Mouse (Mus musculus): Measurements from ENCODE around the gene Fads3. TPM values are rescaled to one million over a fixed set of nuclear protein-coding genes. Genes with fewer than 3 reads are reported as not detected.

Fads3 gene
- total and polyA plus RNA-seq, 3 experiments, result 2.3 to 11.2 TPM; not detected in 1

GRCm38 (mm10) chr19:10045707-10046106 is 4.3 kb downstream of the Fads3 start:
- Histone ChIP-seq H3K4me1 (ENCODE audit: control insufficient read depth in 1 of 2, insufficient read depth in 2 of 2, low read length in 2 of 2) (peaks cover 17 to 28% of the 10 kb centered on the region in 2 experiments), H3K9me3 (replicated peaks; ENCODE audit: insufficient read depth, low read length) (no peaks in the 10 kb centered on the region), H3K36me3 (ENCODE audit: control insufficient read depth in 1 of 2, insufficient read depth in 2 of 2, low read length in 2 of 2) (peaks cover 0 to 18% of the 10 kb centered on the region in 2 experiments; a peak in 2 of 4 replicates), H3K79me2 (ENCODE audit: control insufficient read depth, insufficient read depth, low read length, poor library complexity) (no peaks in the 10 kb centered on the region), H3K27ac (ENCODE audit: control insufficient read depth, low read depth, low read length) (peak overlapping the region; percentile 48), H3K27me3 (ENCODE audit: control insufficient read depth in 1 of 2, insufficient read depth in 2 of 2, low read length in 2 of 2) (no peaks in the 10 kb centered on the region), H3K9ac (ENCODE audit: control insufficient read depth, low read depth, low read length, poor library complexity, severe bottlenecking) (peak overlapping the region; percentile 8; the same call in 1 of the 2 replicates), H3K4me3 (ENCODE audit: control insufficient read depth in 1 of 2, insufficient read depth in 1 of 2, low read depth in 2 of 2, low read length in 2 of 2) (peak overlapping the region in 1 of 2 experiments; percentile 32; a peak in 1 of 4 replicates)
- TF ChIP-seq ELF1 (IDR thresholded peaks at IDR 0.05; ENCODE audit: low read depth, low read length) (no peak), SIN3A (IDR thresholded peaks at IDR 0.05; ENCODE audit: low read length) (0 out of 2 replicates have a peak, but pooled peaks have one; percentile 40), ETS1 (IDR thresholded peaks at IDR 0.05; ENCODE audit: low read depth, low read length) (peak; percentile 57; the same call in 1 of the 2 replicates), NRF1 (IDR thresholded peaks at IDR 0.05; ENCODE audit: insufficient read depth, low read depth, low read length, poor library complexity, severe bottlenecking) (no peak), HCFC1 (IDR thresholded peaks at IDR 0.05; ENCODE audit: low read depth, low read length) (peak; percentile 44; the same call in 1 of the 2 replicates), GATA1 (IDR thresholded peaks at IDR 0.05; ENCODE audit: low read depth, low read length) (peak; percentile 89), RCOR1 (IDR thresholded peaks at IDR 0.05; ENCODE audit: low read depth, low read length) (peak; percentile 20), NELFE (IDR thresholded peaks at IDR 0.05; ENCODE audit: low read depth, low read length) (no peak), GABPA (IDR thresholded peaks at IDR 0.05; ENCODE audit: low read depth, low read length) (no peak), EP300 (IDR thresholded peaks at IDR 0.05; ENCODE audit: low read depth in 1 of 2, low read length in 2 of 2) (peak; percentile 68 to 77), TCF12 (IDR thresholded peaks at IDR 0.05; ENCODE audit: low read depth, low read length) (peak; percentile 85)
- DNase-seq (ENCODE audit: low read depth, low spot score), result peak; percentile 59

GRCm38 (mm10) chr19:10046346-10046745 is 5.0 kb downstream of the Fads3 start:
- Histone ChIP-seq H3K36me3 (ENCODE audit: control insufficient read depth in 1 of 2, insufficient read depth in 2 of 2, low read length in 2 of 2) (peaks cover 0 to 18% of the 10 kb centered on the region in 2 experiments; a peak in 2 of 4 replicates), H3K27ac (ENCODE audit: control insufficient read depth, low read depth, low read length) (no peak overlapping the region), H3K4me3 (ENCODE audit: control insufficient read depth in 1 of 2, insufficient read depth in 1 of 2, low read depth in 2 of 2, low read length in 2 of 2) (no peak overlapping the region), H3K9me3 (replicated peaks; ENCODE audit: insufficient read depth, low read length) (no peaks in the 10 kb centered on the region), H3K4me1 (ENCODE audit: control insufficient read depth in 1 of 2, insufficient read depth in 2 of 2, low read length in 2 of 2) (peaks cover 17 to 28% of the 10 kb centered on the region in 2 experiments), H3K79me2 (ENCODE audit: control insufficient read depth, insufficient read depth, low read length, poor library complexity) (no peaks in the 10 kb centered on the region), H3K9ac (ENCODE audit: control insufficient read depth, low read depth, low read length, poor library complexity, severe bottlenecking) (no peak overlapping the region), H3K27me3 (ENCODE audit: control insufficient read depth in 1 of 2, insufficient read depth in 2 of 2, low read length in 2 of 2) (no peaks in the 10 kb centered on the region)
- no peak for DNase-seq (ENCODE audit: low read depth, low spot score)
- TF ChIP-seq POLR2AphosphoS2 (IDR thresholded peaks at IDR 0.05; ENCODE audit: low read length), result no peak
- TF ChIP-seq GATA1 (IDR thresholded peaks at IDR 0.05; ENCODE audit: low read depth, low read length), result no peak
- TF ChIP-seq ZC3H11A (IDR thresholded peaks at IDR 0.05; ENCODE audit: low read depth, low read length), result no peak
- TF ChIP-seq USF1 (IDR thresholded peaks at IDR 0.05; ENCODE audit: low read depth, low read length), result no peak
- no peak for TF ChIP-seq TBP (IDR thresholded peaks at IDR 0.05; ENCODE audit: low read depth, low read length)
- TF ChIP-seq EP300 (IDR thresholded peaks at IDR 0.05; ENCODE audit: low read depth in 1 of 2, low read length in 2 of 2), result no peak

All from MEL (cell line).